Mouse (Mus musculus): Measurements from ENCODE around the gene Nfe2l2.
"Not testable (repeated sequence)": the region's sequence is repeated elsewhere in the genome, so short reads cannot be mapped to it uniquely, and the experiment has no call there.

Gene Nfe2l2

DNA sequence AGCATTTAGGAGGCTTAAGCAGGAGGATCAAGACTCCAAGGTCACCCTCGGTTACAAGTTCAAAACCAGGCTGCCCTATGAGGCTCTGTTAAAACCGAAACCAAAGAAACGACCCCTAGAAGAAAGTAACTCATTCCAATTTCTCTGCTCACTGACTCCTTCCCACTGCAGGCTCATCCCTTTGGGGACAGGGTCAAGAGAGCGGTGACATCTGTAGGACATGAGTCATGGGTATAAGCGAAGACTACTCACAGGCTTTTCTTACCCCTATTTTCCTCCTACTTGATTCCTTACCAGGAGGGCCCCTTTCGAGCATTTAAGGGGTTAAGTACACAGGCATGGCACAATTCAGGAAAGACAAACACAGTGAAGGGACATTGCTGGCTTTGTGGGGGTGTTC lies 60.5 kb downstream of the Nfe2l2 start:
- no peak for DNase-seq (ENCODE audit: low spot score)

GRCm38 (mm10) chr2:75642795-75643550 lies 61.5 kb downstream of the Nfe2l2 start:
- DNase-seq (ENCODE audit: low spot score): peak; percentile 81

DNA sequence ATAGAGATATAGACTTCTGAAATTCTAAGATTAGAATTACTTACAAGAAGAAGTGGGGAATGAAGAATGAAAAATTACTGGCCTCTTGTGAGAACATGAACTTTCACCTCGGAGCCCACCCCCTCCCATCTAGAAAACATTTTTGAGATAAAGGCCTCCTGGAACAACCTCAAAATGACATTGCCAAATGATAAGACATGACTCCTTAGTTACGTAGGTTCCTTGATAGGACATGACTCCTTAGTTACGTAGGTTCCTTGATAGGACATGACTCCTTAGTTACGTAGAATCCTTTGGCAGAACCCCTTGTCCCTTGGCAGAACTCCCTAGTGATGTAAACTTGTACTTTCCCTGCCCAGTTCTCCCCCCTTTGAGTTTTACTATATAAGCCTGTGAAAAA lies 62.1 kb downstream of the Nfe2l2 start:
- not testable (repeated sequence) for DNase-seq (ENCODE audit: low spot score)

GRCm38 (mm10) chr2:75639535-75639934 lies 64.9 kb downstream of the Nfe2l2 start:
- not testable (repeated sequence) for DNase-seq (ENCODE audit: low spot score)

DNA sequence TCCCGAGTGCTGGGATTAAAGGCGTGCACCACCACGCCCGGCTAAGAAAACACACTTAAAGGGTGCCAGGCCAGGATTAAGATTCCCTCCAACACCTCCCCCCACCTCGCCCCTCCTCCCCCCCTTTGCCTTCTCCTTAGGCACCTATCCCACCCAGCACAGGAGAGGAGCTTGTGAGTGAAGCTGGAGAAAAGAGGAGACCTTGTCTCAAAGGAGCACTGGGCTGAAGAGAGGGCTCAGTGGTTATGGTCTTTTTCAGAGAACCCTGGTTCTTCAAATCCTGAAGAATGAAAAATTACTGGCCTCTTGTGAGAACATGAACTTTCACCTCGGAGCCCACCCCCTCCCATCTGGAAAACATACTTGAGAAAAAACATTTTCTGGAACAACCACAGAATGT lies 66.6 kb downstream of the Nfe2l2 start:
- DNase-seq (ENCODE audit: low spot score): not testable (repeated sequence)

- DNase-seq (ENCODE audit: low spot score): no peak
These were observed 67.1 kb downstream of the Nfe2l2 start for GRCm38 (mm10) chr2:75637361-75637760.

DNA sequence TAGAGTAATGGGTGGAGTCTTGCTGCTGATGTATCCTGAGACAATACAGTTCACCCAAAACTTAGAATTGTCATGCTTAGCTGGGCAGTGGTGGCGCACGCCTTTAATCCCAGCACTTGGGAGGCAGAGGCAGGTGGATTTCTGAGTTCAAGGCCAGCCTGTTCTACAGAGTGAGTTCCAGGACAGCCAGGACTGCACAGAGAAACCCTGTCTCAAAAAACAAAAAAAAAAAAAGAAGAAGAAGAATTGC lies 67.5 kb downstream of the Nfe2l2 start:
- not testable (repeated sequence) for DNase-seq (ENCODE audit: low spot score)

GRCm38 (mm10) chr2:75636261-75637054 lies 68.0 kb downstream of the Nfe2l2 start:
- peak; percentile 51 for DNase-seq (ENCODE audit: low spot score)

DNA sequence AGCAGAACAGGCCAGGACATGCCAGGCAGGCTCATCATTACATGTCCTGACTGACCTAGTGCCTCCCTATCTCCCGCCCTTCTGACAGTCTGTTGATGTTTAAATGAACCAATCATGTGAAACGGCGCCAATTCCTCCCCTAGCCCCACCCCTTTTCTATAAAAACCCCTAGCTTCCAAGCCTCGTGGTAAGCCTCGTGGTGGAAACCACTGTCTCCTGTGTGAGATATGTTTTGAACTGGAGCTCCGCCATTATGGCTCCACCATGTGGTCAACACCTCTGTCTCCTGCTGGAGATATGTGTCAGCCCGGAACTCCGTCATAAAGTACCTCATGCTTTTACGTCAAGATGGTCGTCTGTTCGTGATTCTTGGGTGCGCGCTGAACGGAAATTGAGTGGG lies 70.0 kb downstream of the Nfe2l2 start:
- DNase-seq (ENCODE audit: low spot score): not testable (repeated sequence)

DNA sequence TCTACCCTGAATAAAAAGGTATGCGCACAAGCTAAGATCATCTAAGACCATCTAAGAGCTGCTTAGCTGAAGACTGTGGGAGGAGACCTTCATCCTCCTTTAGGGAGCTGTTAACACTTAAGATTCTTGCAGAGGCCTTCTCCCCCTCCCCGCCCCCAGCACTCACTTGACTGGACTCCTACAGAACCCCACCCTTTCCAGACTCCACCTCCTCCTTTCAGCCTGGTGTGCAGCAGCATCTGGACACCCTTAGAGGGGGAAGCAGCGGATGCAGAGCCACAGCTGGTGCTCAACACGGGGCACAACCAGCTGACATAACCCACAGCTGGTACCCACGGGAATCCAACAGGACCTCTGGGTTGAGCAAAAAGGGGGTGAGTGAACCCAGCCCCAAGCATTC lies 70.7 kb downstream of the Nfe2l2 start:
- peak; percentile 57 for DNase-seq (ENCODE audit: low spot score)

- DNase-seq (ENCODE audit: low spot score): peak; percentile 43
These were observed 71.1 kb downstream of the Nfe2l2 start for GRCm38 (mm10) chr2:75633381-75633780.

- no peak for DNase-seq (ENCODE audit: low spot score)
These were observed 71.7 kb downstream of the Nfe2l2 start for GRCm38 (mm10) chr2:75632721-75633181.

GRCm38 (mm10) chr2:75632043-75632442 lies 72.4 kb downstream of the Nfe2l2 start:
- no peak for DNase-seq (ENCODE audit: low spot score)

DNA sequence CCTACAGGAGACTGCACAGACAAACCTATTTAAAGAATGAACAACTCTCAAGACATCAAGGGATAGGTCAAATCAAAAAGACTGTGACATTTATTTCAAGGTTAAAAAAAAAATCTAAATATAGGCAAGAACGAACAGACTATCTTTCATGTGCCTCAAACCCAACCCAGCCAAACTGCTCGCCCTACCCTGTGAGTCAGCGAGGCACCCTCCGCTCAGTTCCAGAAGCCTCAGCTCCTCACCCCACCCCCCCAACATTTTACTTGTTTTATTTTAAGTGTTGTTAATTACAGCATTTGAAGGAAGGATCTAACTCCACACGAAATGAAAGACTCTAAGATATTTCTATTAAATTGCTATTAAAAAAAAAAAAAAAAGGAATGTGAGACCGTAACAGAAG lies 73.0 kb downstream of the Nfe2l2 start:
- DNase-seq (ENCODE audit: low spot score): no peak

GRCm38 (mm10) chr2:75628487-75628886 lies 76.0 kb downstream of the Nfe2l2 start:
- no peak for DNase-seq (ENCODE audit: low spot score)

DNA sequence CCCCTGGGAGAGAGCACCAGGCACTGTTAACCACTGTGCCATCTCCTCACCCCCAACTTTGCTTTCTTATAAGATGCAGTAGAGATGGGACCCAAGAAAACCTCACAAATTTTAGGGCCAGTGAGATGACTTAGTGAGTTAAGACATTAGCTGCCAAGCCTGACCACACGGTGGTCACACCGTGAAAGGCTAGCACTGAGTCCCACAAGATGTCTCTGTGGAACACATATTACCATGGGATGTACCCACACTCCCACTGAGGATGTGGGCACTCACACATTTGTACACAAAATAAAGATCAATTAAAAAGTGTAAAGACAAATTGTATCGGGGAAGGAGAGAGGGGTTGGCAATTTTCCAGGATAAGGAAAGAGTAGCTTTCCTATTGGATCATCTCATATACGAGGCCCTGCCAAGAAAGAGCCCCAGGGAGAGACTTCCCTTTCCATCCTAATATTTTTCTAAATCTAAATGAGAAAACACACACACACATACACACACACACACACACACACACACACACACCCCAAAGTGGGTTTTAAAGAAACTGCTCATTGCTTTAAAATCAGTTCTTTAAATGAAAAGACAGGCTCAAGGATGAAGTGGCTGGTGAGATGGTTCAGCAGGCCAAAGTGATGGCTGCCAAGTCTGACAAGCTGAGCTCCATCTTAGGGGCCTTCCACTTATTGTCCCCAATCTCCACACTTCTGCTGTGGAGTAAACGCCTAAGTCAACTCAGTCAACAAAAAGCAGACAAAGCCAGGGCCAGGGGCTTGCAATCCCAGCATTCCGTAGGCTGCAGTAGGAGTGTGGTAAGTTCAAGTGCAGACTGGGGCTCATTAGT lies 77.6 kb downstream of the Nfe2l2 start:
- no peak for DNase-seq (ENCODE audit: low spot score)

All from lung, postnatal 25 days (tissue).